Mouse (Mus musculus): ENCODE measurements at regions not wholly inside any gene's neighbourhood (a gene's known extent, or its start where the extent isn't known, plus 50 kb on each side); places are given as distances from the start of the nearest gene placed in this dataset.

GRCm38 (mm10) chr15:13635346-13635940 lies 462.0 kb upstream of the Cdh6 start:
- Histone ChIP-seq H3K27ac (replicated peaks; ENCODE audit: low read depth, low read length) (no peak overlapping the region), H3K27me3 (ENCODE audit: control insufficient read depth, insufficient read depth, low read length) (no peaks in the 10 kb centered on the region), H3K4me2 (ENCODE audit: low read length) (no peak overlapping the region), H3K9me3 (ENCODE audit: control insufficient read depth, low read length) (no peaks in the 10 kb centered on the region), H3K4me1 (ENCODE audit: control insufficient read depth, insufficient read depth, low read length) (no peaks in the 10 kb centered on the region), H3K4me3 (replicated peaks; ENCODE audit: low read depth, low read length) (no peak overlapping the region), H3K36me3 (ENCODE audit: control insufficient read depth, insufficient read depth, low read length) (no peaks in the 10 kb centered on the region), H3K9ac (replicated peaks; ENCODE audit: low read length) (no peak overlapping the region)
- ATAC-seq (ENCODE audit: low FRiP score, low TSS enrichment) (no peak), DNase-seq (no peak)
- 62% methylated on average over 2 of the region's 2 CpGs for WGBS

GRCm38 (mm10) chr15:13602133-13602532 lies 428.7 kb upstream of the Cdh6 start:
- no peak overlapping the region for H3K9ac ChIP-seq (replicated peaks; ENCODE audit: low read length)
- no peak overlapping the region for H3K4me3 ChIP-seq (replicated peaks; ENCODE audit: low read depth, low read length)
- DNase-seq (no peak), ATAC-seq (ENCODE audit: low FRiP score, low TSS enrichment) (no peak)
- no peak overlapping the region for H3K27ac ChIP-seq (replicated peaks; ENCODE audit: low read depth, low read length)
- H3K4me1 ChIP-seq (ENCODE audit: control insufficient read depth, insufficient read depth, low read length), result no peaks in the 10 kb centered on the region
- no peaks in the 10 kb centered on the region for H3K27me3 ChIP-seq (ENCODE audit: control insufficient read depth, insufficient read depth, low read length)
- H3K9me3 ChIP-seq (ENCODE audit: control insufficient read depth, low read length), result no peaks in the 10 kb centered on the region
- no peak overlapping the region for H3K4me2 ChIP-seq (ENCODE audit: low read length)
- WGBS, result 87% methylated on average over 1 of the region's 1 CpGs
- H3K36me3 ChIP-seq (ENCODE audit: control insufficient read depth, insufficient read depth, low read length), result no peaks in the 10 kb centered on the region

DNA sequence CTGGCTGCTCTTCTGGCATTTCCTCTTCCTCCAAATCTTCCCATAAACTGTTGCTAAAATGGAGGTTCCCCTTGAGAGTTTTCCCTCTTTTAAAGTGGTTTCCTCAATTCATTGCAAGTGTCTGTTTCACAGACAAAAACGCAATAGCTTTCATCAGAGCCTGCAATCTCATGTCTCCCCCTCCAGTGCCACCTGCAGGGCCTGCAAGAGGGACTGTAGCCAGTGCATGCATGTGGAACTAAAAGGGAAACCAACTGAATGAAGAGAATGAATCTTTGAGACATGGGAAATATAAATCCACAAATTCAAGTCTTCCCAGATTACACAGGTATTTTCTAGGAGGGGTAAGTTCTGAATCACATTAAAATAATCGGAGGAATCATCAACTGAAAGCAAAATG lies 424.4 kb upstream of the Cdh6 start:
- Histone ChIP-seq H3K27ac (replicated peaks; ENCODE audit: low read depth, low read length) (no peak overlapping the region), H3K36me3 (ENCODE audit: control insufficient read depth, insufficient read depth, low read length) (no peaks in the 10 kb centered on the region), H3K9me3 (ENCODE audit: control insufficient read depth, low read length) (no peaks in the 10 kb centered on the region), H3K4me3 (replicated peaks; ENCODE audit: low read depth, low read length) (no peak overlapping the region), H3K4me2 (ENCODE audit: low read length) (no peak overlapping the region), H3K27me3 (ENCODE audit: control insufficient read depth, insufficient read depth, low read length) (no peaks in the 10 kb centered on the region), H3K4me1 (ENCODE audit: control insufficient read depth, insufficient read depth, low read length) (no peaks in the 10 kb centered on the region), H3K9ac (replicated peaks; ENCODE audit: low read length) (no peak overlapping the region)
- 75% methylated on average over 2 of the region's 2 CpGs for WGBS
- DNase-seq (no peak), ATAC-seq (ENCODE audit: low FRiP score, low TSS enrichment) (no peak)

DNA sequence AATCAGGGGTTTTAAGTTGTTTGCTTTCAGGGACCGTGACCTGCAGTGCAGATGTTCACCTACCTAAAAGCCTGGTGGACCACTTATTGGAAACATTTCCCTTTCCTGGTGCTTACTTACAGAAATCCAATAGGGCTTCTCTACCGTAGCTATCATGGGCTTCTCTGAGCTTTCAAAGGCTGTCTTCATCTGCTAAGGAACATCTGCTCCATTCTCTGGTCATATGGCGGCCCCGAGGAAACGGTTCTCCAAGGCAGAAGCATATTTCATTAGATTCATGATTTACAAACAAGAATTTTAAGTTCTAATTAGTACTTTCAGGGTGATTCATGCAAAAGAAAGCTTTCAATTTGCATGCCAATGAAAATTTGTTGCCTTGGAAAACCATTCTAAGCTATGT lies 420.3 kb upstream of the Cdh6 start:
- ATAC-seq (ENCODE audit: low FRiP score, low TSS enrichment) (no peak), DNase-seq (no peak)
- no peaks in the 10 kb centered on the region for H3K4me1 ChIP-seq (ENCODE audit: control insufficient read depth, insufficient read depth, low read length)
- H3K4me3 ChIP-seq (replicated peaks; ENCODE audit: low read depth, low read length), result no peak overlapping the region
- no peak overlapping the region for H3K4me2 ChIP-seq (ENCODE audit: low read length)
- no peaks in the 10 kb centered on the region for H3K36me3 ChIP-seq (ENCODE audit: control insufficient read depth, insufficient read depth, low read length)
- H3K9ac ChIP-seq (replicated peaks; ENCODE audit: low read length), result no peak overlapping the region
- WGBS, result 89% methylated on average over 5 of the region's 5 CpGs
- H3K27me3 ChIP-seq (ENCODE audit: control insufficient read depth, insufficient read depth, low read length), result no peaks in the 10 kb centered on the region
- H3K9me3 ChIP-seq (ENCODE audit: control insufficient read depth, low read length), result no peaks in the 10 kb centered on the region
- H3K27ac ChIP-seq (replicated peaks; ENCODE audit: low read depth, low read length), result no peak overlapping the region

DNA sequence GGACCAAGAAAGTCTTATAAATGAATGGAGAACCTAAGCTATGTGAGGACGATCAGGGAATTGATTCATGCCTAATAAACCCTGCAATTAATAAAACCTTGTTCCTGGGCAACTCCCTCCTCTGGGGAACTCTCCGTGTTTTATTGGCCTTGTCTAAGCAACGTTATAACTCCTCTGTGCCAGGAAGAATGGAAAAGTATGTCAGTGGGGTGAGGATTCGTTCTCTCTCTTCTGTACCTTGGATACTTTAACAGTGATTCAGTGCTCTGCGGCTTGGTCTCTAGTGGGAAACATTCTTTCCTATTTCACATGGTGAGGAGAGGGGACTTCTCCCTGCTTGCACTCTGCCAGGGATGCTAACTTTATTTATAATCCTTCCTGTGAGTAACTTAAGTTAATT lies 417.4 kb upstream of the Cdh6 start:
- 72% methylated on average over 5 of the region's 5 CpGs for WGBS
- DNase-seq (no peak), ATAC-seq (ENCODE audit: low FRiP score, low TSS enrichment) (no peak)
- no peaks in the 10 kb centered on the region for H3K4me1 ChIP-seq (ENCODE audit: control insufficient read depth, insufficient read depth, low read length)
- no peaks in the 10 kb centered on the region for H3K9me3 ChIP-seq (ENCODE audit: control insufficient read depth, low read length)
- no peak overlapping the region for H3K4me3 ChIP-seq (replicated peaks; ENCODE audit: low read depth, low read length)
- no peaks in the 10 kb centered on the region for H3K27me3 ChIP-seq (ENCODE audit: control insufficient read depth, insufficient read depth, low read length)
- no peak overlapping the region for H3K27ac ChIP-seq (replicated peaks; ENCODE audit: low read depth, low read length)
- no peaks in the 10 kb centered on the region for H3K36me3 ChIP-seq (ENCODE audit: control insufficient read depth, insufficient read depth, low read length)
- H3K4me2 ChIP-seq (ENCODE audit: low read length), result no peak overlapping the region
- H3K9ac ChIP-seq (replicated peaks; ENCODE audit: low read length), result no peak overlapping the region

GRCm38 (mm10) chr15:13583300-13583699 lies 409.8 kb upstream of the Cdh6 start:
- no peaks in the 10 kb centered on the region for H3K4me1 ChIP-seq (ENCODE audit: control insufficient read depth, insufficient read depth, low read length)
- no peaks in the 10 kb centered on the region for H3K9me3 ChIP-seq (ENCODE audit: control insufficient read depth, low read length)
- no peaks in the 10 kb centered on the region for H3K27me3 ChIP-seq (ENCODE audit: control insufficient read depth, insufficient read depth, low read length)
- H3K36me3 ChIP-seq (ENCODE audit: control insufficient read depth, insufficient read depth, low read length), result no peaks in the 10 kb centered on the region
- H3K4me2 ChIP-seq (ENCODE audit: low read length), result no peak overlapping the region
- 67% methylated on average over 4 of the region's 4 CpGs for WGBS
- peak; percentile 34 for DNase-seq
- no peak overlapping the region for H3K9ac ChIP-seq (replicated peaks; ENCODE audit: low read length)
- H3K27ac ChIP-seq (replicated peaks; ENCODE audit: low read depth, low read length), result no peak overlapping the region
- no peak overlapping the region for H3K4me3 ChIP-seq (replicated peaks; ENCODE audit: low read depth, low read length)
- peak; percentile 34; the same call in 1 of the 2 replicates for ATAC-seq (ENCODE audit: low FRiP score, low TSS enrichment)

- H3K36me3 ChIP-seq (ENCODE audit: control insufficient read depth, insufficient read depth, low read length), result no peaks in the 10 kb centered on the region
- no peaks in the 10 kb centered on the region for H3K27me3 ChIP-seq (ENCODE audit: control insufficient read depth, insufficient read depth, low read length)
- WGBS, result 90% methylated on average over 3 of the region's 3 CpGs
- H3K9ac ChIP-seq (replicated peaks; ENCODE audit: low read length), result no peak overlapping the region
- H3K4me1 ChIP-seq (ENCODE audit: control insufficient read depth, insufficient read depth, low read length), result no peaks in the 10 kb centered on the region
- no peak for ATAC-seq (ENCODE audit: low FRiP score, low TSS enrichment)
- DNase-seq, result no peak
- H3K9me3 ChIP-seq (ENCODE audit: control insufficient read depth, low read length), result no peaks in the 10 kb centered on the region
- no peak overlapping the region for H3K27ac ChIP-seq (replicated peaks; ENCODE audit: low read depth, low read length)
- H3K4me3 ChIP-seq (replicated peaks; ENCODE audit: low read depth, low read length), result no peak overlapping the region
- no peak overlapping the region for H3K4me2 ChIP-seq (ENCODE audit: low read length)
These were observed 408.7 kb upstream of the Cdh6 start for GRCm38 (mm10) chr15:13582134-13582533.

- Histone ChIP-seq H3K4me2 (ENCODE audit: low read length) (no peak overlapping the region), H3K27me3 (ENCODE audit: control insufficient read depth, insufficient read depth, low read length) (no peaks in the 10 kb centered on the region), H3K4me1 (ENCODE audit: control insufficient read depth, insufficient read depth, low read length) (no peaks in the 10 kb centered on the region), H3K36me3 (ENCODE audit: control insufficient read depth, insufficient read depth, low read length) (no peaks in the 10 kb centered on the region), H3K4me3 (replicated peaks; ENCODE audit: low read depth, low read length) (no peak overlapping the region), H3K27ac (replicated peaks; ENCODE audit: low read depth, low read length) (no peak overlapping the region), H3K9me3 (ENCODE audit: control insufficient read depth, low read length) (no peaks in the 10 kb centered on the region), H3K9ac (replicated peaks; ENCODE audit: low read length) (no peak overlapping the region)
- ATAC-seq (ENCODE audit: low FRiP score, low TSS enrichment) (no peak), DNase-seq (no peak)
- 94% methylated on average over 3 of the region's 3 CpGs for WGBS
These were observed 400.1 kb upstream of the Cdh6 start for GRCm38 (mm10) chr15:13573621-13574020.

- no peak overlapping the region for H3K9ac ChIP-seq (replicated peaks; ENCODE audit: low read length)
These were observed 387.4 kb upstream of the Cdh6 start for GRCm38 (mm10) chr15:13560920-13561319.

More at GRCm38 (mm10) chr15:13560920-13561319, 387.4 kb upstream of the Cdh6 start:
- DNase-seq, result no peak
- Histone ChIP-seq H3K36me3 (ENCODE audit: control insufficient read depth, insufficient read depth, low read length) (no peaks in the 10 kb centered on the region), H3K4me3 (replicated peaks; ENCODE audit: low read depth, low read length) (no peak overlapping the region), H3K4me1 (ENCODE audit: control insufficient read depth, insufficient read depth, low read length) (no peaks in the 10 kb centered on the region), H3K9me3 (ENCODE audit: control insufficient read depth, low read length) (no peaks in the 10 kb centered on the region), H3K27me3 (ENCODE audit: control insufficient read depth, insufficient read depth, low read length) (no peaks in the 10 kb centered on the region), H3K27ac (replicated peaks; ENCODE audit: low read depth, low read length) (no peak overlapping the region), H3K4me2 (ENCODE audit: low read length) (no peak overlapping the region)
- no peak for ATAC-seq (ENCODE audit: low FRiP score, low TSS enrichment)

All from midbrain, embryonic 14.5 days (tissue).